Comparison of ENCODE assay signal across 11 mouse cellular contexts in genomic region chr3:55309961-55310360, GRCm38 (mm10).
"Had no signal": no experiment of that assay in that cellular context is flagged by ENCODE, and none has a peak within 500 bp of the region (broad histone marks: within the 10 kb centered on the region; RNA-seq: fewer than 3 reads in every experiment).

No protein-coding gene starts in this region.

- H3K27me3 ChIP-seq: limb, embryonic 15.5 days; liver, embryonic 12.5 days; midbrain, embryonic 15.5 days had no signal

- DNase-seq: kidney, adult 11 months; kidney, postnatal 14 days; layer of hippocampus, adult 9-11 months; layer of hippocampus, postnatal 36 days; lung, postnatal 4 days; right cerebral cortex, postnatal 14 days; thymus, postnatal 36 days had no signal

- H3K27ac ChIP-seq: limb, embryonic 15.5 days; liver, embryonic 12.5 days; midbrain, embryonic 10.5 days; midbrain, embryonic 15.5 days had no signal

- H3K9ac ChIP-seq: limb, embryonic 15.5 days; liver, embryonic 12.5 days; midbrain, embryonic 15.5 days had no signal

- ATAC-seq: liver, embryonic 12.5 days; midbrain, embryonic 15.5 days had no signal

- H3K4me1 ChIP-seq: liver, embryonic 12.5 days had no signal

- H3K4me3 ChIP-seq: limb, embryonic 15.5 days; liver, embryonic 12.5 days; midbrain, embryonic 10.5 days; midbrain, embryonic 15.5 days had no signal

- H3K4me2 ChIP-seq: limb, embryonic 15.5 days; liver, embryonic 12.5 days; midbrain, embryonic 15.5 days had no signal

- H3K9me3 ChIP-seq: limb, embryonic 15.5 days; liver, embryonic 12.5 days; midbrain, embryonic 10.5 days; midbrain, embryonic 15.5 days had no signal

- H3K36me3 ChIP-seq: limb, embryonic 15.5 days; liver, embryonic 12.5 days; midbrain, embryonic 10.5 days; midbrain, embryonic 15.5 days had no signal
